Mouse (Mus musculus): ENCODE measurements at regions not wholly inside any gene's neighbourhood (a gene's known extent, or its start where the extent isn't known, plus 50 kb on each side); places are given as distances from the start of the nearest gene placed in this dataset.
"Not testable (repeated sequence)": the region's sequence is repeated elsewhere in the genome, so short reads cannot be mapped to it uniquely, and the experiment has no call there.

DNA sequence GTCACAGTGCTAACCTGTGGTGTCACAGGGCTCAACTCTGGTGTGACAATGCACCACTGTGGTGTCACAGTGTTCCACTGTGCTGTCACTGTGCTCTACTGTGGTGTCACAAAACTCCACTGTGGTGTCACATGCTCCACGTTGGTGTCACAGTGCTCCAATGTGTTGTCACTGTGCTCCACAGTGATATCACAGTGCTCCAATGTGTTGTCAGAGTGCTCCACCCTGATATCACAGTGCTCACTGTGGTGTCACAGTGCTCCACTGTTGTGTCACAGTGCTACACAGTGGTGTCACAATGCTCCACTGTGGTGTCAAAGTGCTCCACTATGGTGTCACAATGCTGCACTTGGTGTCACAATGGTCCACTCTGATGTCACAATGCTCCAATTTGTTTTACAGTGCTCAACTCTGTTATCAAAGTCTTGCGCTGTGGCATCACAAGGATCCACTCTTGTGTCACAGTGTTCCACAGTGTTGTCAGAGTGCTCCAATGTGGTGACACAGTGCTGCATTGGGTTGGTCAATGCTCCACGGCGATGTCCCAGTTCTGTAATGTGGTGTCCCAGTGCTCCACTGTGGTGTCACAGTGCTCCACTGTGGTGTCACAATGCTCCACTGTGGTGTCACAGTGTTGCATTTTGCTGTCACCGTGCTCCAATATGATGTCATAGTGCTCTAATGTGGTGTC lies 92.4 kb upstream of the Scaf8 start:
- no peak overlapping the region for H3K4me2 ChIP-seq (replicated peaks; ENCODE audit: low read depth)

DNA sequence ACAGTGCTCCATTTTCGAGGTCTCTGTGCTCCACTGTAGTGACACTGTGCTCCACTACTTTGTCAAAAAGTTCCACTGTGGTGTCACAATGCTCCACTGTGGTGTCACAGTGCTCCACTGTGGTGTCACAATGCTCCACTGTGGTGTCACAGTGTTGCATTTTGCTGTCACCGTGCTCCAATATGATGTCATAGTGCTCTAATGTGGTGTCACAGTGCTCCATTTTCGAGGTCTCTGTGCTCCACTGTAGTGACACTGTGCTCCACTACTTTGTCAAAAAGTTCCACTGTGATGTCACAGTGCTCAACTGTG lies 91.9 kb upstream of the Scaf8 start:
- H3K9me3 ChIP-seq (ENCODE audit: control insufficient read depth, low read length); ATAC-seq (ENCODE audit: low FRiP score, low TSS enrichment); H3K4me3 ChIP-seq (ENCODE audit: low read depth, low read length); H3K4me2 ChIP-seq (replicated peaks; ENCODE audit: low read depth); H3K36me3 ChIP-seq (ENCODE audit: control insufficient read depth, insufficient read depth, low read length); H3K27ac ChIP-seq (replicated peaks); H3K27me3 ChIP-seq (ENCODE audit: control insufficient read depth, insufficient read depth, low read length); H3K9ac ChIP-seq (ENCODE audit: low read length); DNase-seq (ENCODE audit: low spot score); H3K4me1 ChIP-seq (replicated peaks; ENCODE audit: control insufficient read depth, insufficient read depth): not testable (repeated sequence)
- 49% methylated on average over 3 of the region's 3 CpGs for WGBS

More for the DNA sequence above, 92.4 kb upstream of the Scaf8 start:
- Histone ChIP-seq H3K36me3 (ENCODE audit: control insufficient read depth, insufficient read depth, low read length) (no peaks in the 10 kb centered on the region), H3K4me3 (ENCODE audit: low read depth, low read length) (no peak overlapping the region), H3K4me1 (replicated peaks; ENCODE audit: control insufficient read depth, insufficient read depth) (no peaks in the 10 kb centered on the region), H3K9ac (ENCODE audit: low read length) (no peak overlapping the region), H3K27ac (replicated peaks) (no peak overlapping the region), H3K27me3 (ENCODE audit: control insufficient read depth, insufficient read depth, low read length) (no peaks in the 10 kb centered on the region), H3K9me3 (ENCODE audit: control insufficient read depth, low read length) (no peaks in the 10 kb centered on the region)
- peak; percentile 4 for DNase-seq (ENCODE audit: low spot score)
- TF ChIP-seq CTCF (IDR thresholded peaks at IDR 0.05; ENCODE audit: low read depth) (no peak), EP300 (optimal IDR thresholded peaks at IDR 0.05) (no peak)
- ATAC-seq (ENCODE audit: low FRiP score, low TSS enrichment): no peak
- WGBS: 85% methylated on average over 4 of the region's 5 CpGs

DNA sequence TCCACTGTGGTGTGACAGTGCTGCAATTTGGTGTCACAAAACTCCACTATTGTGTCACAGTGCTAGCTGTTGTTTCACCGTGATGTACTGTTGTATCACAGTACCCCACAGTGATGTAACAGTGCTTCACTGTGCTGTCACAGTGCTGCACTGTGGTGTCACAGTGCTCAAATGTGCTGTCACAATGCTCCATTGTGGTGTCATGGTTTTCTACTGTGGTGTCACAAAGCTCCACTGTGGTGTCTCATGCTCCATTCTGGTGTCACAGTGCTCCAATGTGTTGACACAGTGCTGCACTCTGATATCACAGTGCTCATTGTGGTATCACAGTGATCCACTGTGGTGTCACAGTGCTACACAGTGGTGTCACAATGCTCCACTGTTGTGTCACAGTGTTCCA lies 91.3 kb upstream of the Scaf8 start:
- Histone ChIP-seq H3K27ac (replicated peaks) (no peak overlapping the region), H3K4me1 (replicated peaks; ENCODE audit: control insufficient read depth, insufficient read depth) (no peaks in the 10 kb centered on the region), H3K36me3 (ENCODE audit: control insufficient read depth, insufficient read depth, low read length) (no peaks in the 10 kb centered on the region), H3K9ac (ENCODE audit: low read length) (no peak overlapping the region), H3K4me3 (ENCODE audit: low read depth, low read length) (no peak overlapping the region), H3K9me3 (ENCODE audit: control insufficient read depth, low read length) (no peaks in the 10 kb centered on the region), H3K4me2 (replicated peaks; ENCODE audit: low read depth) (no peak overlapping the region), H3K27me3 (ENCODE audit: control insufficient read depth, insufficient read depth, low read length) (no peaks in the 10 kb centered on the region)
- 96% methylated on average over 1 of the region's 1 CpGs for WGBS
- TF ChIP-seq CTCF (IDR thresholded peaks at IDR 0.05; ENCODE audit: low read depth): no peak
- ATAC-seq (ENCODE audit: low FRiP score, low TSS enrichment): no peak
- no peak for DNase-seq (ENCODE audit: low spot score)

DNA sequence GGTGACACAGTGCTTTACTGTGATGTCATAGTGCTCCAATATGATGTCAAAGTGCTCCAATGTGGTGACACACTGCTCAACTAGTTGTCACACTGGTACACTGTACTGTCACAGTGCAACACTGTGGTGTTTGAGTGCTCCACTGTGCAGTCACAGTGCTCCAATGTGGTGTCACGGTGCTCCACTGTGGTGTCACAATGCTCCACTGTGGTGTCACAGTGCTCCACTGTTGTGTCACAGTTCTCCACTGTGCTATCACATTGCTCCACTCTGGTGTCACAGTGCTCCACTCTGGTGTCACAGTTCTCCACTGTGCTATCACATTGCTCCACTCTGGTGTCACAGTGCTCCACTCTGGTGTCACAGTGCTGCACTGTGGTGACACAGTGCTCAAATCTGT lies 87.9 kb upstream of the Scaf8 start:
- not testable (repeated sequence) for H3K4me1 ChIP-seq (replicated peaks; ENCODE audit: control insufficient read depth, insufficient read depth); ATAC-seq (ENCODE audit: low FRiP score, low TSS enrichment); H3K27ac ChIP-seq (replicated peaks); DNase-seq (ENCODE audit: low spot score); H3K36me3 ChIP-seq (ENCODE audit: control insufficient read depth, insufficient read depth, low read length); H3K4me2 ChIP-seq (replicated peaks; ENCODE audit: low read depth); H3K4me3 ChIP-seq (ENCODE audit: low read depth, low read length); H3K9ac ChIP-seq (ENCODE audit: low read length); H3K27me3 ChIP-seq (ENCODE audit: control insufficient read depth, insufficient read depth, low read length); H3K9me3 ChIP-seq (ENCODE audit: control insufficient read depth, low read length)
- 70% methylated on average over 1 of the region's 1 CpGs for WGBS

DNA sequence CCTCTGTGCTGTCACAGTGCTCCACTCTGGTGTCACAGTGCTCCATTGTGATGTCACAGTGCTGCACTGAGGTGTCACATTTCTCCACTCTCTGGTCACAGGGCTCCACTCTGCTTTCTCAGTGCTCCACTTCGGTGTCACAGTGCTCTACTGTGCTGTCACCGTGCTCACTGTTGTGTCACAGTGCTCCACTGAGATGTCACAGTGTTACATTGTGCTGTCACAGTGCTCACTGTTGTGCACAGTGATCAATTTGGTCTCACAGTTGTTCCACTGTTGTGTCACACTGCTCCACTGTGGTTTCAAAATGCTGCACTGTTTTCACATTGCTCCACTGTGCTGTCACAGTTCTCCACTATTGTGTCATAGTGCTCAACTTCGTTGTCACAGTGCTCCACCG lies 87.4 kb upstream of the Scaf8 start:
- WGBS: 69% methylated on average over 4 of the region's 4 CpGs
- Histone ChIP-seq H3K36me3 (ENCODE audit: control insufficient read depth, insufficient read depth, low read length) (no peaks in the 10 kb centered on the region), H3K4me1 (replicated peaks; ENCODE audit: control insufficient read depth, insufficient read depth) (no peaks in the 10 kb centered on the region), H3K9ac (ENCODE audit: low read length) (no peak overlapping the region), H3K9me3 (ENCODE audit: control insufficient read depth, low read length) (no peaks in the 10 kb centered on the region), H3K27me3 (ENCODE audit: control insufficient read depth, insufficient read depth, low read length) (no peaks in the 10 kb centered on the region), H3K4me3 (ENCODE audit: low read depth, low read length) (no peak overlapping the region), H3K27ac (replicated peaks) (no peak overlapping the region), H3K4me2 (replicated peaks; ENCODE audit: low read depth) (no peak overlapping the region)
- DNase-seq (ENCODE audit: low spot score) (peak; percentile 9), ATAC-seq (ENCODE audit: low FRiP score, low TSS enrichment) (no peak)
- TF ChIP-seq CTCF (IDR thresholded peaks at IDR 0.05; ENCODE audit: low read depth): no peak
- no peak for TF ChIP-seq EP300 (optimal IDR thresholded peaks at IDR 0.05)

- H3K9me3 ChIP-seq (ENCODE audit: control insufficient read depth, low read length); H3K36me3 ChIP-seq (ENCODE audit: control insufficient read depth, insufficient read depth, low read length); H3K4me3 ChIP-seq (ENCODE audit: low read depth, low read length); H3K27me3 ChIP-seq (ENCODE audit: control insufficient read depth, insufficient read depth, low read length); H3K4me2 ChIP-seq (replicated peaks; ENCODE audit: low read depth); H3K9ac ChIP-seq (ENCODE audit: low read length); H3K4me1 ChIP-seq (replicated peaks; ENCODE audit: control insufficient read depth, insufficient read depth); H3K27ac ChIP-seq (replicated peaks): not testable (repeated sequence)
- 64% methylated on average over 2 of the region's 2 CpGs for WGBS
- peak; percentile 74 for ATAC-seq (ENCODE audit: low FRiP score, low TSS enrichment)
- peak; percentile 5 for DNase-seq (ENCODE audit: low spot score)
Observed at GRCm38 (mm10) chr17:3029750-3030149, 85.0 kb upstream of the Scaf8 start.

All from stomach, postnatal 0 days (tissue).